Mouse (Mus musculus) embryonic facial prominence, embryonic 12.5 days (tissue): ENCODE measurements around the gene Olfr1413. TPM values are rescaled to one million over a fixed set of nuclear protein-coding genes. Genes with fewer than 3 reads are reported as not detected.

Source experiments
- ATAC-seq: fragments of 200-750 bp; cut with Nextera tagmentation; 2 replicates; pipeline ENCODE4 v1.8.0; 2017; ENCODE audit not compliant: insufficient number of reproducible peaks, insufficient read depth, low FRiP score, low TSS enrichment
- H3K27ac ChIP-seq: fragments of 300-500 bp; sonication (generic); 2 replicates; pipeline ENCODE4 v1.5.1; 2016; ENCODE audit warnings: mild to moderate bottlenecking
- H3K27me3 ChIP-seq: fragments of 300-500 bp; sonication (generic); 2 replicates; pipeline ENCODE4 v1.6.1; 2016; ENCODE audit warnings: mild to moderate bottlenecking, moderate library complexity
- H3K36me3 ChIP-seq: fragments of 300-500 bp; sonication (generic); 2 replicates; pipeline ENCODE4 v1.6.1; 2016; ENCODE audit warnings: mild to moderate bottlenecking
- H3K4me1 ChIP-seq: fragments of 300-500 bp; sonication (generic); 2 replicates; pipeline ENCODE4 v1.6.1; 2016
- H3K4me2 ChIP-seq: fragments of 300-500 bp; sonication (generic); replicated peaks from 2 replicates; pipeline ENCODE4 v1.6.1; 2016; ENCODE audit warnings: mild to moderate bottlenecking, moderate library complexity
- H3K4me3 ChIP-seq: fragments of 300-500 bp; sonication (generic); 2 replicates; pipeline ENCODE4 v1.5.1; 2016; ENCODE audit warnings: mild to moderate bottlenecking
- H3K9ac ChIP-seq: fragments of 300-500 bp; sonication (generic); 2 replicates; pipeline ENCODE4 v1.6.1; 2016; ENCODE audit warnings: mild to moderate bottlenecking, moderate library complexity
- H3K9me3 ChIP-seq: fragments of 300-500 bp; sonication (generic); 2 replicates; pipeline ENCODE4 v1.6.1; 2016; ENCODE audit warnings: mild to moderate bottlenecking, moderate library complexity
- WGBS: fragments of 180-500 bp; shearing (Covaris S2); methylation state at CpG from one replicate; pipeline ENCODE4 v1.1.7; 2016; 5-methylcytosine and 5-hydroxymethylcytosine counted together
- polyA plus RNA-seq: library from polyadenylated mRNA; unstranded; fragments of >200 nt; fragmentation: Nextera tagmentation; extraction: Ambion mirVana; gene quantifications from 2 replicates; pipeline ENCODE4 v1.2.1, GENCODE M21; 2016

Olfr1413 gene
- polyA plus RNA-seq = not detected in 2 replicates

DNA sequence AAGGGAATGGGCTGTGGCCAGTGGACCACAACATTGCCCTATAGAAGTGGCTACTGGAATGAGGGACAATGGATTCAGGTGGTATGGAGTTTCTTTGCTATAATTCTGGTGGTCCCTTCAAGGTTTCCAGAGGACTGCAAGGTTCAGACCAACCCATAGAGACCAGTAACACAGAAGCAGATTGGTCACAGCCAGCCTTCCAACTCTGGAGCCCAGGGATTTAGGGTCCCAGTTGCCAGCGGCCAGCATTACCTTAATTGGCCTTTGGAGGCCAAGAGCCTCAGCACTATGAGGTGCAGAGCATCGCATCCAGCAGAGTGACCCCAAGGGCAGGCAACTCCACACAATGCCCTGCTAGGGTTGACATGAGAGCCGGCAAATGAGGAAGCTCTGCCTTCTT lies at the start of gene Olfr1413:
Gene Olfr1413, plus strand, starts transcription at position 301 of the 400 bp plus-strand sequence.
- 82% methylated on average over 3 of the region's 3 CpGs for WGBS
- Histone ChIP-seq H3K4me1 (no peaks in the 10 kb centered on the region), H3K9ac (no peak within 1 kb of the TSS), H3K9me3 (no peaks in the 10 kb centered on the region), H3K27ac (no peak within 1 kb of the TSS), H3K27me3 (no peaks in the 10 kb centered on the region), H3K4me2 (no peak within 1 kb of the TSS), H3K4me3 (no peak within 1 kb of the TSS), H3K36me3 (no peaks in the 10 kb centered on the region)
- ATAC-seq = no peak

DNA sequence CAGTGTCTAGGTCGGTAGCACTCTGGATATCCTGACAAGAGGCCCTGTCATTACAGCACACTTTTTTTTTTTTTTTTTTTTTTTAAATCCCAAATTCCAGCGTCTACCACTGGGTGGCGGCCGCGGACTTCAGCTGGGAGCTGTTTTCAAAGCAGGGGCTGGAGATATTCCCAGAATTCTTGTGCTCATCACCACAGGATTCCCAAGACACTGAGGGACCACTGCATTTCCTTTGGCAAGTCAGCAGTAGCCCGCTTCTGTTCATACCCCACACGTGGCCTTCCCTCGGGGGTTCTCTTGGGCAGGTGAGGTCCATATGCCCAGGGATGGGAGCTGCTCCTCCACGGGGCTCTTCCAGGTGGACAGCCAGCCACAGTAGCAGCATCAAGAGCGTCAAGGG lies 49.7 kb upstream of the Olfr1413 start:
- Histone ChIP-seq H3K4me1 (no peaks in the 10 kb centered on the region), H3K27me3 (no peaks in the 10 kb centered on the region), H3K4me2 (no peak overlapping the region), H3K27ac (no peak overlapping the region), H3K36me3 (no peaks in the 10 kb centered on the region), H3K9me3 (no peaks in the 10 kb centered on the region), H3K9ac (no peak overlapping the region), H3K4me3 (no peak overlapping the region)
- WGBS = 17% methylated on average over 10 of the region's 10 CpGs
- no peak for ATAC-seq

GRCm38 (mm10) chr1:92523764-92524163 lies 47.4 kb upstream of the Olfr1413 start:
- H3K4me2 ChIP-seq = no peak overlapping the region
- H3K27ac ChIP-seq = no peak overlapping the region
- ATAC-seq = no peak
- H3K9ac ChIP-seq = no peak overlapping the region
- no peak overlapping the region for H3K4me3 ChIP-seq
- no peaks in the 10 kb centered on the region for H3K4me1 ChIP-seq
- H3K36me3 ChIP-seq = no peaks in the 10 kb centered on the region
- WGBS = 86% methylated on average over 3 of the region's 3 CpGs
- H3K9me3 ChIP-seq = no peaks in the 10 kb centered on the region
- no peaks in the 10 kb centered on the region for H3K27me3 ChIP-seq

GRCm38 (mm10) chr1:92536972-92537371 lies 34.1 kb upstream of the Olfr1413 start:
- Histone ChIP-seq H3K27me3 (no peaks in the 10 kb centered on the region), H3K9me3 (no peaks in the 10 kb centered on the region), H3K36me3 (no peaks in the 10 kb centered on the region), H3K9ac (no peak overlapping the region), H3K4me2 (no peak overlapping the region), H3K4me1 (no peaks in the 10 kb centered on the region), H3K27ac (no peak overlapping the region), H3K4me3 (no peak overlapping the region)
- WGBS = 54% methylated on average over 5 of the region's 5 CpGs
- ATAC-seq = no peak

DNA sequence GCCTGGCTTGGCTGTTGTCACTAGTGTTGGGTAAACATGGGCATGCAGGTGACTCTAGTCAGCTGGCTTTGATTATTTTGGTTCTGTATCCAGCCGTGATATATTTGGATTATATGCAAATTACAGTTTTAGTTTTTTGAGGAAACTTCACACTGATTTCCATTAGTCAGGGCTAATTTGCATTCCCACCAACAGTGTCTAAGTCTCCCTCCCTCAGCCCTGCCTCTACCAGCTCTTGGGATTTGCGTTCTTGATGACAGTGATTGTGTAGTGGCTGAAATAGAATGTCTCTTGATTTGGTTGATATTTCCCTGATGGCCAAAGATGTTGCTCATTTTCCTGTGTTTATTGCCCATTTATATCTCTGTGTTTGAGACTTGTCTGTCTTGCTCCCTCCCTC lies 32.1 kb upstream of the Olfr1413 start:
- Histone ChIP-seq H3K4me2 (no peak overlapping the region), H3K36me3 (no peaks in the 10 kb centered on the region), H3K9ac (no peak overlapping the region), H3K4me1 (no peaks in the 10 kb centered on the region), H3K27ac (no peak overlapping the region), H3K4me3 (no peak overlapping the region), H3K9me3 (no peaks in the 10 kb centered on the region), H3K27me3 (no peaks in the 10 kb centered on the region)
- WGBS = 33% methylated on average over 2 of the region's 2 CpGs
- ATAC-seq = no peak

DNA sequence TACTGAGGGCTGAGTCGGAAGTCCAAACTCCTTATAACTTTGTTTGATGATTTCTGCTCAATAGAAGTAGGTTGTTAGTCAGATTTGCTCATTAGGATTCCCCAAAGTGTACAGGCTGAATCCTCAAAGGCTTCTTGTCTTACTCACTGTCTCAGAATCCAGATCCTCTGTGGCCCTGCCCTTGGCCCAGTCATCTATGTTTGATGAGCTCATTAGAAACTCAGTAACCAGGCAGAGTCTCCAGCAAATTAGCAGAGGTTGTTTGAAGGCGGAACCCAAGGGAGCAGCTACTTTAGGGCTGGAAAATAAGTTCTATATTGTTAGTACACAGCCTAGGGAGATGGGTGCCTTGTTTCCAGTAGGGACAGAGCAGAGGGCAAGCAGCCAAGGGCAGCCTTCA lies 25.2 kb upstream of the Olfr1413 start:
- no peaks in the 10 kb centered on the region for H3K36me3 ChIP-seq
- H3K9me3 ChIP-seq = no peaks in the 10 kb centered on the region
- H3K4me1 ChIP-seq = no peaks in the 10 kb centered on the region
- no peak overlapping the region for H3K4me2 ChIP-seq
- no peak overlapping the region for H3K4me3 ChIP-seq
- ATAC-seq = no peak
- 83% methylated on average over 2 of the region's 2 CpGs for WGBS
- no peak overlapping the region for H3K27ac ChIP-seq
- no peaks in the 10 kb centered on the region for H3K27me3 ChIP-seq
- no peak overlapping the region for H3K9ac ChIP-seq

DNA sequence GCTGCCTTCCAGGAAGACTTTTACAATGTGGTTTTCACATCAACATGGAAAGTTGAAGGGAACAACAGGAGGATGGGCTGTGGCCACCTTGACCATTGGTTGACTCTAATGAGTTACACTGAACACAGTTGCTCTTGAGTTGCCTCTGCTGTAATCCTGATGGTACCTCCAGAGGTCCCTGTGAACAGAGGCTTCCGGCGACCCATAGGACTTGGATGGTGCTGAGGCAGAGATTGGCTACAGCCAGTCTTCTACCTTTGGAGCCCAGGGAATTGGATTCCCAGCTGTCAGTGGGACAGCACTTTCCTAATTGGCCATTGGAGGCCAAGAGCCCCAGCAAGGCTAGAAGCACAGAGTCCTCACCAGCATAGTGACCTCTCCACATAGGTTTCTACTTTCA lies 14.4 kb downstream of the Olfr1413 start, which contains the start of gene Olfr1412:
Gene Olfr1412, plus strand, starts transcription at position 301 of the 400 bp plus-strand sequence.
- Histone ChIP-seq H3K4me2 (no peak within 1 kb of the TSS), H3K9ac (no peak within 1 kb of the TSS), H3K4me3 (no peak within 1 kb of the TSS), H3K27me3 (no peaks in the 10 kb centered on the region), H3K27ac (no peak within 1 kb of the TSS), H3K36me3 (no peaks in the 10 kb centered on the region), H3K9me3 (no peaks in the 10 kb centered on the region), H3K4me1 (no peaks in the 10 kb centered on the region)
- ATAC-seq = no peak
- WGBS = 89% methylated on average over 2 of the region's 2 CpGs

DNA sequence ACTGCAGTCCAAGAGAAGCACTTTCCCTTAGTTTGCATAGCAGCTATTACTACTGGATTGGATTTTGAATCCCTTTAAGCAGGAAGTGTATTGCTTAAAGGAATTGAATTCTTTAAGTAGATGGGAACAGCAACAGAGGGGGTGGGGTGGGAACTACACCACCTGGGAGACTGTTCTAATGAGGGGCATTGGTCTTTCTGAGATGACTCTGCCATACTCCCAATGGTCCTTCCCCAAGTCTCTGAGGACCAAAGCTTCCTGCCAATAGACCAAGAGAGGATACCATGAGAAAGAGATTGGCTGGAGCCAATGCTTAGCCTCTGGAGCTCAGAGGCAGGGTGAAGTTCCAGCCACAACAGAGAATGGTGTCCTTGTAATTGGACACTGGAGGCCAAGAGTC lies 23.0 kb downstream of the Olfr1413 start, which contains the start of gene Olfr1411:
Gene Olfr1411, plus strand, starts transcription at position 301 of the 400 bp plus-strand sequence.
- no peaks in the 10 kb centered on the region for H3K27me3 ChIP-seq
- H3K27ac ChIP-seq = no peak within 1 kb of the TSS
- H3K4me2 ChIP-seq = no peak within 1 kb of the TSS
- no peak within 1 kb of the TSS for H3K9ac ChIP-seq
- H3K4me1 ChIP-seq = no peaks in the 10 kb centered on the region
- no peaks in the 10 kb centered on the region for H3K36me3 ChIP-seq
- H3K4me3 ChIP-seq = no peak within 1 kb of the TSS
- ATAC-seq = no peak
- H3K9me3 ChIP-seq = no peaks in the 10 kb centered on the region

- H3K9me3 ChIP-seq = no peaks in the 10 kb centered on the region
- H3K36me3 ChIP-seq = no peaks in the 10 kb centered on the region
- 84% methylated on average over 3 of the region's 3 CpGs for WGBS
- H3K4me1 ChIP-seq = no peaks in the 10 kb centered on the region
- no peak for ATAC-seq
- no peak overlapping the region for H3K9ac ChIP-seq
- H3K4me3 ChIP-seq = no peak overlapping the region
- no peak overlapping the region for H3K27ac ChIP-seq
- H3K27me3 ChIP-seq = no peaks in the 10 kb centered on the region
- H3K4me2 ChIP-seq = no peak overlapping the region
These were observed 24.9 kb downstream of the Olfr1413 start for GRCm38 (mm10) chr1:92596019-92596418.

GRCm38 (mm10) chr1:92605482-92605881 lies 34.4 kb downstream of the Olfr1413 start, which contains the start of gene Olfr1410:
TSS of gene Olfr1410 (plus strand) at chr1:92605782.
- Histone ChIP-seq H3K4me2 (no peak within 1 kb of the TSS), H3K36me3 (no peaks in the 10 kb centered on the region), H3K27me3 (peaks cover 9% of the 10 kb centered on the region), H3K9ac (no peak within 1 kb of the TSS), H3K4me1 (no peaks in the 10 kb centered on the region), H3K9me3 (no peaks in the 10 kb centered on the region), H3K4me3 (no peak within 1 kb of the TSS), H3K27ac (no peak within 1 kb of the TSS)
- ATAC-seq = no peak
- WGBS = 89% methylated on average over 1 of the region's 1 CpGs

- Histone ChIP-seq H3K4me1 (no peaks in the 10 kb centered on the region), H3K4me2 (no peak overlapping the region), H3K9ac (no peak overlapping the region), H3K36me3 (no peaks in the 10 kb centered on the region), H3K4me3 (no peak overlapping the region), H3K27ac (no peak overlapping the region), H3K27me3 (peaks cover 9% of the 10 kb centered on the region), H3K9me3 (no peaks in the 10 kb centered on the region)
- no peak for ATAC-seq
- 69% methylated on average over 4 of the region's 4 CpGs for WGBS
These were observed 36.6 kb downstream of the Olfr1413 start for GRCm38 (mm10) chr1:92607711-92608110.

DNA sequence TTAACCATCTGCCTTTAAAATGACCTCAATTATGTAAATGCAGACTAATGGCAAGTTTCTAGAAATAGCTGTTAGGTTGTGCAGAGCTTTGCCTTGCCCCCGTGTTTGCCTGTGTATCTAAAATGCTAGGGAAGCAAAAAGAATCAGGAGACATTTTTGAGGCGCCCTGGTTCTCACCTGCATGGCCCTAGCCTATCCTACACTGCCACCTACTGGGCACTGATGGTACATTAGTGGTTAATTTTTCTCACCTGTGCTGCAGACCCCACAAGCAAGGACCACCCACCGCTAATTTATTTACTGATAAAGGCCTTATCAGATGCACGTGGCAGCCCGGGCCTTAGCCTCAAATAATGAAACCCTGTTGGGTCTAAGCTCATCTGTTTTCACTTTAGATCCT lies 39.9 kb downstream of the Olfr1413 start:
- Histone ChIP-seq H3K9ac (no peak overlapping the region), H3K4me3 (no peak overlapping the region), H3K36me3 (no peaks in the 10 kb centered on the region), H3K4me2 (no peak overlapping the region), H3K27ac (no peak overlapping the region), H3K27me3 (peaks cover 9% of the 10 kb centered on the region; the same call in 1 of the 2 replicates), H3K4me1 (no peaks in the 10 kb centered on the region), H3K9me3 (no peaks in the 10 kb centered on the region)
- 9% methylated on average over 5 of the region's 5 CpGs for whole genome bisulfite sequencing
- ATAC-seq = no peak

DNA sequence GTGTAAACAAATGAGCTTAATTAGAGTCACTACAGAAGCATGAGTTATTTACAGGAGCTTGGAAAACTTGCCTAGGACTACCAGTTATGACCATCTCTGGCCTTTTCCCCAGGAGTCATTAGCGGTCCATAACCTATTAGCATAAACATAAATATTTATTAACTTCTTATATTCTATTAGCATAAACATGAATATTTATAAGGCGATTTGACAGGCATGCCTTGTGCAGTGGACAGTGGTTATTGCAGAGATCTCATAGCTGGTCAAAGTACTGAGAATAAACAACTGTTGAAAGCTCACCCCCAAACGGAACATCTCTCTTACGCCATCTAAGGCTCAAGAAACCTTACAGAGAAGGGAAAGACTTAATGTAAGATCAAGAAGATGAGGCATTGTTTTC lies 42.1 kb downstream of the Olfr1413 start:
- Histone ChIP-seq H3K27me3 (peaks cover 9% of the 10 kb centered on the region; the same call in 1 of the 2 replicates), H3K4me1 (no peaks in the 10 kb centered on the region), H3K9me3 (no peaks in the 10 kb centered on the region), H3K36me3 (no peaks in the 10 kb centered on the region), H3K4me2 (no peak overlapping the region), H3K4me3 (no peak overlapping the region), H3K9ac (no peak overlapping the region), H3K27ac (no peak overlapping the region)
- 49% methylated on average over 4 of the region's 4 CpGs for WGBS
- no peak for ATAC-seq
